Mouse (Mus musculus) kidney, postnatal 4 days (tissue): ENCODE data around the gene Gm4907.
"Not testable (repeated sequence)": the region's sequence is repeated elsewhere in the genome, so short reads cannot be mapped to it uniquely, and the experiment has no call there.

Experiments used
- DNase-seq, 2 experiments: peaks; one replicate each; pipeline ENCODE4 v3.0.0; 2021; ENCODE audit warnings: mixed read lengths in 2 of 2

The Gm4907 gene

GRCm38 (mm10) chrX:23882253-23882652 lies at the start of gene Gm4907:
Gm4907 (plus strand) TSS chrX:23882553.
- not testable (repeated sequence) for DNase-seq

GRCm38 (mm10) chrX:23833784-23834183 lies 48.6 kb upstream of the Gm4907 start:
- not testable (repeated sequence) for DNase-seq

- DNase-seq = no peak
Observed at GRCm38 (mm10) chrX:23840921-23841320, 41.4 kb upstream of the Gm4907 start.

- no peak for DNase-seq
Observed at GRCm38 (mm10) chrX:23954161-23954560, 71.8 kb downstream of the Gm4907 start.
